Mouse (Mus musculus) CH12.LX (cell line): Measurements from ENCODE around the gene RPS10-NUDT3.

Experiments
- CHD1 ChIP-seq: IDR thresholded peaks from 2 replicates; pipeline ENCODE4 v1.6.1; 2012; ENCODE audit warnings: low read depth, low read length, improper control_type of control experiment, inconsistent platforms
- POLR2A ChIP-seq: IDR thresholded peaks from 2 replicates; pipeline ENCODE4 v1.6.1; 2011; ENCODE audit warnings: low read depth, mild to moderate bottlenecking, improper control_type of control experiment, low read length

GRCm38 (mm10) chr17:27634871-27635574 is at the start of gene RPS10-NUDT3:
- TF ChIP-seq CHD1 (no peak), POLR2A (peak; percentile 93)
